Comparison of ENCODE assay signal across 8 mouse cellular contexts in the genomic region with DNA sequence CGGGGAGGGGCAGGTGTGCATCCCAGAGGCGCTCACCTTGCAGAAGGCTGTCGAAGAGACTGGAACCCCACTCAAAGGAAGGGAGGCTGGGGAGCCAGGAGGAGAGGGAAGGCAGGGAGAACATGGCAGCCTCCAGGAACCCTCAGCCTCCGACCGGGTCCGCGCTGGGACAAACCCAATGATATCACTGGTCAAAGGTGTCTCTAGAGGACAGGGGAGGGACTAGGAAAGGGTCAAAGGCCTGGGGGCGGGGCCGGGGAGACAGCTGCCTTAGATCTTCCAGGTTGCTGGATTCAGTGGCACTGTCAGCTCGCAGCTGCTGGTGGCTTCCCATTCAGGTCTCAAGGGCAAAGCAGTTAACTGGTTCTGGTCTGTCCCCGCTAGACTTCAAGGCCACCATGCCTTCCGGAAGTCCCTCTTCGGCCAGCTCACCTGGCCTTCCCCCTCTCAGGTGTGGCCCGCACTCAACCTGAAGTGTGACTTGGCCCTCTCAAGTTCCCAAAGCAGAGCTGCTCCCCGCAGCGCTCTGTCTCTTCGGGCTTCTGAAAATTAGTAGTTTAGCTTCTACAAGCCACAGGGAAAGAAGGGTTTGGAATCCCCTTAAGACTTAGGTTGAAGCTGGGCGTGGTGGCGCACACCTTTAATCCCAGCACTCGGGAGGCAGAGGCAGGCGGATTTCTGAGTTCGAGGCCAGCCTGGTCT. TPM values are rescaled to one million over a fixed set of nuclear protein-coding genes. Genes with fewer than 3 reads are reported as not detected.
DNase-seq lines count a peak whose midpoint lies in the region; ATAC-seq lines count a peak whose summit lies in the region.

No protein-coding gene starts in this region.

- H3K4me1 ChIP-seq in liver, embryonic 13.5 days (replicated peaks), result peaks cover 16% of the 10 kb centered on the region
- H3K4me1 ChIP-seq in neural tube, embryonic 11.5 days (ENCODE audit: control insufficient read depth, insufficient read depth, low read length), result peaks cover 5% of the 10 kb centered on the region; the same call in 1 of the 2 replicates

- H3K9ac ChIP-seq in liver, embryonic 13.5 days, result peak overlapping the region; percentile 51
- peak overlapping the region; percentile 40 for H3K9ac ChIP-seq in neural tube, embryonic 11.5 days (ENCODE audit: low read length)

- no peaks in the 10 kb centered on the region for H3K36me3 ChIP-seq in liver, embryonic 13.5 days
- no peaks in the 10 kb centered on the region for H3K36me3 ChIP-seq in neural tube, embryonic 11.5 days (ENCODE audit: control insufficient read depth, insufficient read depth, low read length)

- 10% methylated on average over 22 of the region's 22 CpGs for WGBS in liver, embryonic 13.5 days (ENCODE audit: insufficient replicate concordance)
- WGBS in neural tube, embryonic 11.5 days, result 10% methylated on average over 22 of the region's 22 CpGs

- peaks cover 7% of the 10 kb centered on the region; the same call in 1 of the 2 replicates for H3K27me3 ChIP-seq in liver, embryonic 13.5 days
- no peaks in the 10 kb centered on the region for H3K27me3 ChIP-seq in neural tube, embryonic 11.5 days (ENCODE audit: control insufficient read depth, insufficient read depth, low read length)

- peak overlapping the region; percentile 70 for H3K4me2 ChIP-seq in liver, embryonic 13.5 days
- peak overlapping the region; percentile 42 for H3K4me2 ChIP-seq in neural tube, embryonic 11.5 days (ENCODE audit: low read depth)

- peak overlapping the region; percentile 55 for H3K4me3 ChIP-seq in liver, embryonic 13.5 days (replicated peaks)
- H3K4me3 ChIP-seq in neural tube, embryonic 11.5 days (ENCODE audit: low read depth, low read length), result peak overlapping the region; percentile 19

- no peak overlapping the region for H3K27ac ChIP-seq in liver, embryonic 13.5 days
- H3K27ac ChIP-seq in neural tube, embryonic 11.5 days (ENCODE audit: low read depth, low read length), result no peak overlapping the region

- peak; percentile 21 for DNase-seq in CD4-positive, CD25-positive, alpha-beta regulatory T cell, adult 2 months (ENCODE audit: low read depth, low spot score)
- peak; percentile 64 for DNase-seq in embryo, embryonic 10.5 days (ENCODE audit: low spot score)
- DNase-seq in induced T-regulatory cell, adult 2 months (ENCODE audit: low read depth), result peak; percentile 56
- no peak for DNase-seq in liver, embryonic 13.5 days
- DNase-seq in neural tube, embryonic 11.5 days (ENCODE audit: low spot score), result peak; percentile 23
- no peak for DNase-seq in cerebellum, postnatal 4 days (ENCODE audit: low spot score in 2 of 2)

- no peaks in the 10 kb centered on the region for H3K9me3 ChIP-seq in liver, embryonic 13.5 days (replicated peaks)
- H3K9me3 ChIP-seq in neural tube, embryonic 11.5 days (ENCODE audit: control insufficient read depth, low read length), result no peaks in the 10 kb centered on the region

- ATAC-seq in CD4-positive, CD25-positive, alpha-beta regulatory T cell, adult 4 months, result no peak
- peak; percentile 38 for ATAC-seq in liver, embryonic 13.5 days (ENCODE audit: low read depth)
- no peak for ATAC-seq in neural tube, embryonic 11.5 days (ENCODE audit: insufficient read depth, low FRiP score, low TSS enrichment)
- ATAC-seq in cerebellum, adult (ENCODE audit: insufficient number of reproducible peaks, low FRiP score, low TSS enrichment), result no peak

RNA-seq across cellular contexts. Expression of a gene that starts 0.4 kb away (rescaled TPM):
- not detected for polyA plus RNA-seq in CD4-positive, CD25-positive, alpha-beta regulatory T cell, adult 4 months (2017; shearing (Covaris generic))
- 3.6 and 3.7 TPM in 2 replicates for polyA plus RNA-seq in liver, embryonic 13.5 days (2015; fragmentation: Nextera tagmentation; extraction: Ambion mirVana)
- 0.50 and 0.61 TPM in 2 replicates for polyA plus RNA-seq in neural tube, embryonic 11.5 days (2014; fragmentation: Nextera tagmentation; extraction: Ambion mirVana)

RNA-seq across cellular contexts. Expression of a gene that starts 5.6 kb away (rescaled TPM):
- polyA plus RNA-seq in CD4-positive, CD25-positive, alpha-beta regulatory T cell, adult 4 months (2017; shearing (Covaris generic)), result not detected
- 0.07 and 0.13 TPM in 2 replicates for polyA plus RNA-seq in liver, embryonic 13.5 days (2015; fragmentation: Nextera tagmentation; extraction: Ambion mirVana)
- polyA plus RNA-seq in neural tube, embryonic 11.5 days (2014; fragmentation: Nextera tagmentation; extraction: Ambion mirVana), result not detected in 2 replicates

RNA-seq across cellular contexts. Expression of a gene that starts 12.1 kb away (rescaled TPM):
- polyA plus RNA-seq in CD4-positive, CD25-positive, alpha-beta regulatory T cell, adult 4 months (2017; shearing (Covaris generic)), result under 1 TPM in 1 of 2 experiments, not detected in 1; 0.13 TPM
- polyA plus RNA-seq in liver, embryonic 13.5 days (2015; fragmentation: Nextera tagmentation; extraction: Ambion mirVana), result 1.9 and 2.4 TPM in 2 replicates
- 31.5 and 34.9 TPM in 2 replicates for polyA plus RNA-seq in neural tube, embryonic 11.5 days (2014; fragmentation: Nextera tagmentation; extraction: Ambion mirVana)

RNA-seq across cellular contexts. Expression of a gene that starts 46.7 kb away (rescaled TPM):
- polyA plus RNA-seq in CD4-positive, CD25-positive, alpha-beta regulatory T cell, adult 4 months (2017; shearing (Covaris generic)), result 1 to 10 TPM; 2.1 to 3.4 TPM
- polyA plus RNA-seq in liver, embryonic 13.5 days (2015; fragmentation: Nextera tagmentation; extraction: Ambion mirVana), result 0.91 and 1.1 TPM in 2 replicates
- polyA plus RNA-seq in neural tube, embryonic 11.5 days (2014; fragmentation: Nextera tagmentation; extraction: Ambion mirVana), result 3.4 and 3.6 TPM in 2 replicates

Comparison
In these comparisons a context has a peak if more than half of its experiments do, and no peak if none do; other contexts are left out.
1. DNase-seq: peak in CD4-positive, CD25-positive, alpha-beta regulatory T cell, adult 2 months (single experiment), embryo, embryonic 10.5 days (single experiment), induced T-regulatory cell, adult 2 months (single experiment) and neural tube, embryonic 11.5 days (single experiment); none in liver, embryonic 13.5 days (single experiment) and cerebellum, postnatal 4 days (0 of 2).